Mouse (Mus musculus) embryo, embryonic 9.5 days (tissue): ENCODE data around the gene Sh3bp1.

ENCODE experiments used
- DNase-seq: peaks from one replicate; pipeline ENCODE4 v3.0.0-alpha.2; 2017; ENCODE audit errors: extremely low spot score

Sh3bp1 gene

GRCm38 (mm10) chr15:78899740-78900584 lies at the start of gene Sh3bp1:
TSS of gene Sh3bp1 (plus strand) at chr15:78899768.
- peak; percentile 74 for DNase-seq

GRCm38 (mm10) chr15:78850059-78850824 lies 49.3 kb upstream of the Sh3bp1 start:
- DNase-seq: no peak

GRCm38 (mm10) chr15:78850944-78851343 lies 48.6 kb upstream of the Sh3bp1 start:
- no peak for DNase-seq

GRCm38 (mm10) chr15:78851505-78852153 lies 47.9 kb upstream of the Sh3bp1 start:
- DNase-seq: peak; percentile 89

GRCm38 (mm10) chr15:78855303-78855965 lies 44.1 kb upstream of the Sh3bp1 start, which contains the start of gene Lgals2:
TSS of gene Lgals2 (minus strand) at chr15:78855529.
- DNase-seq: no peak

GRCm38 (mm10) chr15:78857009-78857408 lies 42.6 kb upstream of the Sh3bp1 start:
- DNase-seq: no peak

- DNase-seq: no peak
These were observed 40.3 kb upstream of the Sh3bp1 start for GRCm38 (mm10) chr15:78859311-78859710.

- no peak for DNase-seq
These were observed 39.9 kb upstream of the Sh3bp1 start for GRCm38 (mm10) chr15:78859714-78860113.

GRCm38 (mm10) chr15:78862280-78862679 lies 37.3 kb upstream of the Sh3bp1 start:
- DNase-seq: no peak

- DNase-seq: no peak
These were observed 36.4 kb upstream of the Sh3bp1 start for GRCm38 (mm10) chr15:78863154-78863553.

- no peak for DNase-seq
These were observed 35.7 kb upstream of the Sh3bp1 start for GRCm38 (mm10) chr15:78863852-78864253.

- peak; percentile 64 for DNase-seq
These were observed 31.2 kb upstream of the Sh3bp1 start for GRCm38 (mm10) chr15:78868398-78868797.

GRCm38 (mm10) chr15:78868826-78869233 lies 30.7 kb upstream of the Sh3bp1 start:
- DNase-seq: no peak

- DNase-seq: peak; percentile 56
These were observed 29.8 kb upstream of the Sh3bp1 start for GRCm38 (mm10) chr15:78869775-78870174.

- DNase-seq: no peak
These were observed 27.5 kb upstream of the Sh3bp1 start for GRCm38 (mm10) chr15:78872021-78872608.

- no peak for DNase-seq
These were observed 25.6 kb upstream of the Sh3bp1 start for GRCm38 (mm10) chr15:78873803-78874435.

GRCm38 (mm10) chr15:78874989-78875388 lies 24.6 kb upstream of the Sh3bp1 start:
- DNase-seq: no peak

GRCm38 (mm10) chr15:78875537-78875936 lies 24.0 kb upstream of the Sh3bp1 start:
- DNase-seq: no peak

- DNase-seq: peak; percentile 87
These were observed 23.3 kb upstream of the Sh3bp1 start for GRCm38 (mm10) chr15:78876258-78876696.

GRCm38 (mm10) chr15:78876991-78877809 lies 22.4 kb upstream of the Sh3bp1 start, which contains the start of gene Gga1:
TSS of gene Gga1 (plus strand) at chr15:78877190.
- DNase-seq: peak; percentile 96
